ENCODE assay signal across 16 mouse cellular contexts in genomic region chr12:109910966-109911495, GRCm38 (mm10).
DNase-seq lines count a peak whose midpoint lies in the region; ATAC-seq and TF ChIP-seq lines count a peak whose summit lies in the region.
"Had no signal": no experiment of that assay in that cellular context is flagged by ENCODE, and none has a peak within 500 bp of the region (broad histone marks: within the 10 kb centered on the region; RNA-seq: fewer than 3 reads in every experiment).

No protein-coding gene starts in this region.

- no peak overlapping the region for H3K27ac ChIP-seq in embryonic facial prominence, embryonic 14.5 days (replicated peaks; ENCODE audit: low read depth, low read length)
- no peak overlapping the region for H3K27ac ChIP-seq in hindbrain, postnatal 0 days

- WGBS in embryonic facial prominence, embryonic 14.5 days = 29% methylated on average over 9 of the region's 9 CpGs
- WGBS in hindbrain, postnatal 0 days = 21% methylated on average over 9 of the region's 9 CpGs

- no peak overlapping the region for H3K4me3 ChIP-seq in embryonic facial prominence, embryonic 14.5 days (ENCODE audit: low read depth, low read length)
- no peak overlapping the region for H3K4me3 ChIP-seq in hindbrain, postnatal 0 days (ENCODE audit: low read length)
- H3K4me3 ChIP-seq: myocyte had no signal

- peak; percentile 44; the same call in 1 of the 2 replicates for ATAC-seq in embryonic facial prominence, embryonic 14.5 days (ENCODE audit: low read depth)
- 0 out of 2 replicates have a peak, but pooled peaks have one; percentile 10 for ATAC-seq in hindbrain, postnatal 0 days
- ATAC-seq: activated CD4-positive, CD25-positive, alpha-beta regulatory T cell, adult 4 months; intestine, postnatal 0 days had no signal

- H3K36me3 ChIP-seq in embryonic facial prominence, embryonic 14.5 days (ENCODE audit: control insufficient read depth, insufficient read depth, low read length) = no peaks in the 10 kb centered on the region
- no peaks in the 10 kb centered on the region for H3K36me3 ChIP-seq in hindbrain, postnatal 0 days (ENCODE audit: insufficient read depth, low read length)
- H3K36me3 ChIP-seq: G1E had no signal

- H3K27me3 ChIP-seq in embryonic facial prominence, embryonic 14.5 days (replicated peaks; ENCODE audit: control insufficient read depth, insufficient read depth, low read length) = no peaks in the 10 kb centered on the region
- H3K27me3 ChIP-seq in hindbrain, postnatal 0 days (ENCODE audit: insufficient read depth, low read length) = no peaks in the 10 kb centered on the region

- no peak overlapping the region for H3K4me2 ChIP-seq in embryonic facial prominence, embryonic 14.5 days (ENCODE audit: low read depth, low read length)
- H3K4me2 ChIP-seq in hindbrain, postnatal 0 days (ENCODE audit: low read depth, low read length) = no peak overlapping the region
- H3K4me2 ChIP-seq: liver, embryonic 11.5 days had no signal

- no peak for TF ChIP-seq CTCF in hindbrain, postnatal 0 days (IDR thresholded peaks at IDR 0.05; ENCODE audit: low read depth)

- H3K9me3 ChIP-seq in embryonic facial prominence, embryonic 14.5 days (ENCODE audit: control insufficient read depth, low read length) = no peaks in the 10 kb centered on the region
- no peaks in the 10 kb centered on the region for H3K9me3 ChIP-seq in hindbrain, postnatal 0 days (ENCODE audit: low read length)

- H3K4me1 ChIP-seq in embryonic facial prominence, embryonic 14.5 days (ENCODE audit: control insufficient read depth, insufficient read depth, low read length) = peaks cover 5% of the 10 kb centered on the region; the same call in 1 of the 2 replicates
- H3K4me1 ChIP-seq in hindbrain, postnatal 0 days (ENCODE audit: insufficient read depth, low read length) = 0 out of 2 replicates have a peak, but pooled peaks cover 5% of the 10 kb centered on the region

- intact Hi-C loops in left cerebral cortex, postnatal 36 days (cut with DNase I) = no loop called here
- intact Hi-C loops in heart, postnatal 14 days (cut with DNase I) = no loop called here

- H3K9ac ChIP-seq in embryonic facial prominence, embryonic 14.5 days (ENCODE audit: low read depth, low read length) = no peak overlapping the region
- H3K9ac ChIP-seq in hindbrain, postnatal 0 days (replicated peaks; ENCODE audit: low read length) = no peak overlapping the region

- peak; percentile 7 for DNase-seq in left cerebral cortex, adult 11 months (ENCODE audit: low spot score)
- no peak for DNase-seq in left cerebral cortex, postnatal 36 days (ENCODE audit: low spot score in 2 of 2)
- peak; percentile 29 for DNase-seq in NIH3T3 (ENCODE audit: low read depth)
- no peak for DNase-seq in embryonic facial prominence, embryonic 14.5 days (ENCODE audit: low spot score)
- DNase-seq in hindbrain, postnatal 0 days (ENCODE audit: low spot score) = peak; percentile 23
- no peak for DNase-seq in lung, postnatal 14 days
- DNase-seq in heart, postnatal 14 days = no peak
- DNase-seq: adrenal gland, postnatal 36 days; cerebellum, postnatal 36 days; heart, adult 18-20 months; kidney, postnatal 36 days had no signal

Comparison
In these comparisons a context has a peak if more than half of its experiments do, and no peak if none do; other contexts are left out.
1. DNase-seq: peak in left cerebral cortex, adult 11 months (single experiment), NIH3T3 (single experiment) and hindbrain, postnatal 0 days (single experiment); none in left cerebral cortex, postnatal 36 days (0 of 2), embryonic facial prominence, embryonic 14.5 days (single experiment), lung, postnatal 14 days (single experiment) and heart, postnatal 14 days (0 of 2).